In the genomic region with DNA sequence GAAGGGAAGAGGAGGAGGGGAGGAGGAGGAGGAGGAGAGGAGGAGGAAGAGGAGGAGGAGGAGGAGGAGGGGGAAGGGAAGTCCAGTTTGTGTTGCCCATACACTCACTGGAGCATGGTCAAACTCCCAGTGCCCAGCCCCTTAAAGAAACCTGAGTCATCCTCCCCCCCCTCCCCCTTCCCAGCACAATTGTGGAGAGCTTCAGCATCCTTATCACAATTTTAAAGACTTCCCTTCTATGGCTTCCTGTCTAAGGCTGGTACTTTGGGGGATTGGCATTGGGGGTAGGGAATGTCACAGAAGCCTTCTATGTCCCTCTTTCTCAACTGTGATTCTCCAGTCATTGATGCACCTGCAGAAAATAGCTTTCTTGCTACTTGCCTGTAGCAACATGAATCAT, we compare ENCODE assay signal across 24 mouse cellular contexts.
DNase-seq lines count a peak whose midpoint lies in the region; ATAC-seq and TF ChIP-seq lines count a peak whose summit lies in the region.
"Had no signal": no experiment of that assay in that cellular context is flagged by ENCODE, and none has a peak within 500 bp of the region (broad histone marks: within the 10 kb centered on the region; RNA-seq: fewer than 3 reads in every experiment).

No protein-coding gene starts in this region.

- no peak overlapping the region; the same call in 1 of the 2 replicates for H3K9ac ChIP-seq in MEL (ENCODE audit: control insufficient read depth, low read depth, low read length, poor library complexity, severe bottlenecking)
- H3K9ac ChIP-seq in liver, embryonic 11.5 days (ENCODE audit: low read depth, low read length): no peak overlapping the region
- no peak overlapping the region for H3K9ac ChIP-seq in liver, postnatal 0 days (replicated peaks)
- H3K9ac ChIP-seq: embryonic facial prominence, embryonic 15.5 days; kidney, embryonic 15.5 days; midbrain, embryonic 12.5 days had no signal

- TF ChIP-seq CTCF in MEL (IDR thresholded peaks at IDR 0.05 in 2 of 3, conservative IDR thresholded peaks at IDR 0.05 in 1 of 3; ENCODE audit: control insufficient read depth in 1 of 3, insufficient read depth in 1 of 3, low read depth in 2 of 3, low read length in 3 of 3, poor library complexity in 1 of 3, severe bottlenecking in 1 of 3): no peak
- no peak for TF ChIP-seq CTCF in liver, postnatal 0 days (IDR thresholded peaks at IDR 0.05; ENCODE audit: low read depth)

- peak overlapping the region in 1 of 2 experiments; percentile 24; a peak in 2 of 4 replicates for H3K4me3 ChIP-seq in MEL (ENCODE audit: control insufficient read depth in 1 of 2, insufficient read depth in 1 of 2, low read depth in 2 of 2, low read length in 2 of 2)
- H3K4me3 ChIP-seq in liver, embryonic 11.5 days (ENCODE audit: low read depth, low read length): no peak overlapping the region
- no peak overlapping the region for H3K4me3 ChIP-seq in liver, postnatal 0 days (ENCODE audit: low read depth, low read length)
- H3K4me3 ChIP-seq: embryonic facial prominence, embryonic 15.5 days; hindbrain, embryonic 10.5 days; kidney, embryonic 15.5 days; limb, embryonic 10.5 days; midbrain, embryonic 12.5 days had no signal

- 0 out of 2 replicates have a peak, but pooled peaks have one; percentile 41 for ATAC-seq in liver, embryonic 11.5 days (replicated peaks; ENCODE audit: low FRiP score)
- ATAC-seq in liver, postnatal 0 days: peak; percentile 56; the same call in 1 of the 2 replicates
- ATAC-seq: forebrain, embryonic 16.5 days; hindbrain, postnatal 0 days; intestine, embryonic 16.5 days had no signal

- DNase-seq in MEL (ENCODE audit: low read depth, low spot score): peak; percentile 60
- peak; percentile 37 for DNase-seq in NIH3T3 (ENCODE audit: low read depth)
- DNase-seq in liver, embryonic 11.5 days (ENCODE audit: low spot score): no peak
- DNase-seq in liver, postnatal 0 days: no peak
- no peak for DNase-seq in cerebellum, adult 9-11 months
- DNase-seq in cerebellum, adult 8-10 months: no peak
- DNase-seq in spleen, postnatal 14 days (ENCODE audit: low spot score in 2 of 2): no peak
- DNase-seq: adrenal gland, postnatal 36 days; cerebellum, adult 11 months; cerebellum, postnatal 14 days; gastrocnemius, postnatal 10 days; kidney, postnatal 4 days; lung, postnatal 10 days; thymus, adult 2 months had no signal

- no peaks in the 10 kb centered on the region for H3K79me2 ChIP-seq in MEL (ENCODE audit: control insufficient read depth, insufficient read depth, low read length, poor library complexity)

- no peaks in the 10 kb centered on the region for H3K9me3 ChIP-seq in MEL (replicated peaks; ENCODE audit: insufficient read depth, low read length)
- no peaks in the 10 kb centered on the region for H3K9me3 ChIP-seq in liver, embryonic 11.5 days (ENCODE audit: control insufficient read depth, low read length)
- no peaks in the 10 kb centered on the region for H3K9me3 ChIP-seq in liver, postnatal 0 days (ENCODE audit: low read length)
- H3K9me3 ChIP-seq: embryonic facial prominence, embryonic 15.5 days; hindbrain, embryonic 10.5 days; kidney, embryonic 15.5 days; limb, embryonic 10.5 days; midbrain, embryonic 12.5 days had no signal

- no peak for TF ChIP-seq RAD21 in MEL (IDR thresholded peaks at IDR 0.05; ENCODE audit: low read depth, low read length)

- peak overlapping the region; percentile 80 for H3K27ac ChIP-seq in MEL (ENCODE audit: control insufficient read depth, low read depth, low read length)
- peak overlapping the region; percentile 59; the same call in 1 of the 2 replicates for H3K27ac ChIP-seq in liver, embryonic 11.5 days (ENCODE audit: low read depth, low read length)
- peak overlapping the region; percentile 66 for H3K27ac ChIP-seq in liver, postnatal 0 days (ENCODE audit: low read depth)
- H3K27ac ChIP-seq: embryonic facial prominence, embryonic 15.5 days; hindbrain, embryonic 10.5 days; hindbrain, postnatal 0 days; kidney, embryonic 15.5 days; limb, embryonic 10.5 days; midbrain, embryonic 12.5 days; stomach, postnatal 0 days had no signal

- TF ChIP-seq POLR2A in MEL (IDR thresholded peaks at IDR 0.05; ENCODE audit: control insufficient read depth in 1 of 2, insufficient read depth in 1 of 2, low read depth in 1 of 2, low read length in 2 of 2, poor library complexity in 1 of 2): no peak

- peaks cover 13 to 30% of the 10 kb centered on the region in 2 experiments for H3K4me1 ChIP-seq in MEL (ENCODE audit: control insufficient read depth in 1 of 2, insufficient read depth in 2 of 2, low read length in 2 of 2)
- peaks cover 38% of the 10 kb centered on the region for H3K4me1 ChIP-seq in liver, embryonic 11.5 days (replicated peaks; ENCODE audit: control insufficient read depth, insufficient read depth, low read length)
- peaks cover 18% of the 10 kb centered on the region for H3K4me1 ChIP-seq in liver, postnatal 0 days (ENCODE audit: insufficient read depth)
- H3K4me1 ChIP-seq: embryonic facial prominence, embryonic 15.5 days had no signal

- H3K36me3 ChIP-seq in MEL (ENCODE audit: control insufficient read depth in 1 of 2, insufficient read depth in 2 of 2, low read length in 2 of 2): peaks cover 0 to 17% of the 10 kb centered on the region in 2 experiments; a peak in 2 of 4 replicates
- no peaks in the 10 kb centered on the region for H3K36me3 ChIP-seq in liver, embryonic 11.5 days (ENCODE audit: control insufficient read depth, insufficient read depth, low read length)
- H3K36me3 ChIP-seq in liver, postnatal 0 days (replicated peaks; ENCODE audit: insufficient read depth, low read length): no peaks in the 10 kb centered on the region
- H3K36me3 ChIP-seq: embryonic facial prominence, embryonic 15.5 days; hindbrain, embryonic 10.5 days; kidney, embryonic 15.5 days; limb, embryonic 10.5 days; midbrain, embryonic 12.5 days had no signal

- no peak overlapping the region for H3K4me2 ChIP-seq in liver, embryonic 11.5 days
- 0 out of 2 replicates have a peak overlapping the region, but pooled peaks have one; percentile 6 for H3K4me2 ChIP-seq in liver, postnatal 0 days (ENCODE audit: low read depth, low read length)
- H3K4me2 ChIP-seq: embryonic facial prominence, embryonic 15.5 days; heart, embryonic 11.5 days; kidney, embryonic 15.5 days; midbrain, embryonic 12.5 days had no signal

- H3K27me3 ChIP-seq in MEL (ENCODE audit: control insufficient read depth in 1 of 2, insufficient read depth in 2 of 2, low read length in 2 of 2): no peaks in the 10 kb centered on the region; a peak in 1 of 4 replicates
- no peaks in the 10 kb centered on the region for H3K27me3 ChIP-seq in liver, embryonic 11.5 days (replicated peaks; ENCODE audit: control insufficient read depth, insufficient read depth, low read length)
- no peaks in the 10 kb centered on the region for H3K27me3 ChIP-seq in liver, postnatal 0 days (ENCODE audit: insufficient read depth, low read length)
- H3K27me3 ChIP-seq: embryonic facial prominence, embryonic 15.5 days; kidney, embryonic 15.5 days; midbrain, embryonic 12.5 days had no signal

- peak; percentile 65 for TF ChIP-seq EP300 in MEL (IDR thresholded peaks at IDR 0.05; ENCODE audit: low read depth in 1 of 2, low read length in 2 of 2)
- TF ChIP-seq EP300 in liver, postnatal 0 days (IDR thresholded peaks at IDR 0.05; ENCODE audit: low read depth): peak; percentile 34; the same call in 1 of the 2 replicates

TF ChIP-seq in MEL, 35 proteins besides CTCF, POLR2A, EP300 and RAD21:
- peak; percentile 54 for TF ChIP-seq GATA1 (IDR thresholded peaks at IDR 0.05; ENCODE audit: low read depth, low read length)
- peak; percentile 43; the same call in 1 of the 2 replicates for TF ChIP-seq TCF12 (IDR thresholded peaks at IDR 0.05; ENCODE audit: low read depth, low read length)
- TF ChIP-seq NRF1 (IDR thresholded peaks at IDR 0.05; ENCODE audit: insufficient read depth, low read depth, low read length, poor library complexity, severe bottlenecking): no peak
- peak; percentile 40; the same call in 1 of the 2 replicates for TF ChIP-seq ETS1 (IDR thresholded peaks at IDR 0.05; ENCODE audit: low read depth, low read length)
- TF ChIP-seq POLR2AphosphoS2 (IDR thresholded peaks at IDR 0.05; ENCODE audit: low read length): no peak
- TF ChIP-seq TAL1 (IDR thresholded peaks at IDR 0.05; ENCODE audit: low read length): peak; percentile 60
- TF ChIP-seq MYB (IDR thresholded peaks at IDR 0.05; ENCODE audit: low read depth, low read length): 0 out of 2 replicates have a peak, but pooled peaks have one; percentile 19
- TF ChIP-seq GABPA (IDR thresholded peaks at IDR 0.05; ENCODE audit: low read depth, low read length): peak; percentile 55; the same call in 1 of the 2 replicates

Comparison
In these comparisons a context has a peak if more than half of its experiments do, and no peak if none do; other contexts are left out.
1. DNase-seq: peak in MEL (single experiment) and NIH3T3 (single experiment); none in liver, embryonic 11.5 days (single experiment), liver, postnatal 0 days (single experiment), cerebellum, adult 9-11 months (single experiment), cerebellum, adult 8-10 months (single experiment) and spleen, postnatal 14 days (0 of 2).
2. Peak in every context shown above with its lines, with median percentiles within 50 percentile points of each other: H3K27ac ChIP-seq.